Mouse (Mus musculus): ENCODE measurements around the gene Lrrtm4.

The Lrrtm4 gene

DNA sequence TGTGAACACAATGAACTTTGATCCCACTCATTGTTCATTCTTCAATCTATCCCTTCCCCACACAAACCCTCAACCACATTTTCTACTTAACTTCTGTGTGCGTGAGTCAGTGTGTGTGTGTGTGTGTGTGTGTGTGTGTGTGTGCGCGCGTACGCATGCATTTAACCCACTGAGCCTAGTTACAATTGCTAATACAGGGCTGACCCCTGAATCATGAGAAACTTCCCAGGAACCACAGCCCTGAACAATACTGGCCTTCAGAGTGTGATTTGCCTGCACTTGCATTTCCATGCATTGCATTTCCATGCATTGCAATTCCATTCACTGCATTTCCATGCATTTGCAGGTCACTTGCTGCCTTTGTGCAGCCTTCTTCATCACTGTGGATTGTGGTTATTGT lies 701.8 kb downstream of the Lrrtm4 start:
- no peak for DNase-seq (ENCODE audit: low spot score)

DNA sequence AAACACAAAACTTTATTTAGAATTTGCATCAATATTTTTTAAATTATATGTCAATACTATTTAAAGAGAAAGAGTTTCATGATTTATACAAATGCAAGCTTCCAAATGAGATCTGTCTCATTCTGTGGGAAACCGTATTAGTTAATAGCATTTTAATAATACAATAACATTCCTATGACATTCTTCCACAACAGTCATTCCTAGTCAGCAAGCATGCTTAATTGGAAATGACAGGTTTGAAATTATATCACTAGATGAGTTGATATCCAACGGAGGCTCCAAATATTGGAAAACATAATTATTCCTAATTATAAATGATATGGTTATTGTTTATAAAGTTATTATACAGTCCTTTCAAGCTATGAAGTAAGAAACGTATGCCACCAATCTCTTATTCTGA lies 714.7 kb downstream of the Lrrtm4 start:
- DNase-seq (ENCODE audit: low spot score): no peak

DNA sequence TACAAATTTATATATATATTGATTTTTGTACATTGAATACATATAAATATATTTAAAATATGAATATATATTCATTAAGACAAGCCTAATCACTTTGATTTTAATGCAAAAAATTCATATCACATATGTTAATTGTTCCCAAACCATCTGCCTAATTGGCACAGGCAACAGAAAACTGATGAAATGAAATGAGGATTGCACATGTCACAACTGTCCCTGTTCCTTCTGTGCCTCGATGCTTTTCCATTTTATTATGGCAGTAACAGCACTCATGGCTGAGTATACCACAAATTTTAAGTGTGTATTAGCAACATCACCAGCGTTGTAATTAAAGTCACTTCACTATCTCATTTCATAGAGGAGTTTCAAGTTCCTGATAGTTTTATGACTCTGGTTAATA lies 732.1 kb downstream of the Lrrtm4 start:
- no peak for DNase-seq (ENCODE audit: low spot score)

DNA sequence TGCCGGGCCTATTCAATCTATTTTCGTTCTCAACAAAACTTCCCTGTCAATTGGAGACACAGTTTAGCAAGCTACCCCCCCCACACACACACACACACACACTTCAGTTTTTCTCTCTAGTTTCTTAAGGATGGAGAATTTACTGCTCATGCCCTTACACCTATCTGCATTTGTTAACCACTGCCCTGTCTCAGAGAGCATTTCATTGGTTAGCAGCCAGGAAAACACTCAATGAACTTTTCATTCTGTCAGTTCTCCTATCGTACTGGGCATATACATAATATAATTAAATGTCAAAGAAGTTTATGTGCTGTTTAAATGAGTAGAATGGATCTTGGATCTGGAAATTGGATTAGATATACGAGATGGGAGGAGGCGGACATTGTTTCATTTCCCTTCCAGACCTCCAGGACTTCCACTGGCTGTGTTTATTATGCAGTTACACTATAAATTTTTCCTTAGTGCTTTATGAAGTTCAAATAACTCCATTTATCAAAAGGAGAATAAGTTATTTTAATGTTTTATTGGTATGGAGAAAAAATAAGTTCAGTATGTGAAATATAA lies 742.0 kb downstream of the Lrrtm4 start:
- no peak for DNase-seq (ENCODE audit: low spot score)

DNA sequence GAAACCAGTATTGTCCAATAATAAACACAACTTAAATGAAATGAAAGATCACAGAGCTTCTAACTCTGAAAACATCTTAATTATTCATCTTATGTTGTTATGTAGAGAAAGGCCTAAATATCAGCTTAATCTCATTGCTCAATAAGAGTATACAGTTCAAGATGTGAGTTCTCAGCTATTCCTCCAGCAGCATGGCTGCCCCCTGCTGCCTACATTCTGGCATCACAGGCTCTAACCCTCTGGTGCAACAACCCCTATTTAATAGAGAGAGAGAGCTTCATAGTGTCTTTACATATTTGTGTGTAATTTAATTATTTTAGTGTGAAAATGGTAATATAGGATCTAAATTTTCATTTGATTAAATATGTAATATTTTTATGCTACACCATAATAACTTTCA lies 767.6 kb downstream of the Lrrtm4 start:
- DNase-seq (ENCODE audit: low spot score): no peak

DNA sequence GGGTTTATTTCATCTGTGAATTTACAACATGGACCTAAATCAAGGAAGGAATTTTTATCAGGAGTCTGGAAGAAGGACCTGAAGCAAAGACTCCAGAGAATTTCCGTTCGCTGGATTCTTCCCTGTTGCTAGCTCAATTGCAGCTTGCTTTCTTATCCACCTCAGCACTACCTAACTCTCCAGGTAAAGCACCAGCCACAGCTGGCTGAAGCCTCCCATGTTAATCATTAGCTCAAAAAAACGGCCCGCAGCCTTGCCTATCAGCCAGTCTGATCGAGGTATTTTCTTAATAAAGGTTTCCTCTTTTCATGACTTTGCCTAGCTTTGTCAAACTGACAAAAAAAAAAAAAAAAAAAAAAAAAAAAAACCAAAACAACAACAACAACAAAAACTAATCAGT lies 805.1 kb downstream of the Lrrtm4 start:
- no peak for DNase-seq (ENCODE audit: low spot score)

DNA sequence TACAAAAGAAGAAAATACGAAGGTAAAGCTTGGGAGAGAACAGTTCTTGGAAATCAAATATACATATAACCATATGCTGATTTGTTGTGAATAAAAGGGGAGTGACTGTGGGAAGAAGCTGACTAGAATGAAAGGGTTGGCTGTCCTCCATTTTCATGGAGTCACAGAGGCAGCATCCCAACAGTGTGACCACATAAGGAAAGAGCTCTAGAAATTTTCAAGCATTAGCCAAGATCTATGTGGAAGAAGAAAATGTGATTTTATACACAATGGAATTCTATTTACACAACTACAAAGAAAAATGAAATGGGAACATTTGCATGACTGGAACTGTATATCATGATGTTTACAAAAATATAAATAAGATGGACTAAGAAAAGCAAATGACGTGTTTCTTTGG lies 821.1 kb downstream of the Lrrtm4 start:
- no peak for DNase-seq (ENCODE audit: low spot score)

DNA sequence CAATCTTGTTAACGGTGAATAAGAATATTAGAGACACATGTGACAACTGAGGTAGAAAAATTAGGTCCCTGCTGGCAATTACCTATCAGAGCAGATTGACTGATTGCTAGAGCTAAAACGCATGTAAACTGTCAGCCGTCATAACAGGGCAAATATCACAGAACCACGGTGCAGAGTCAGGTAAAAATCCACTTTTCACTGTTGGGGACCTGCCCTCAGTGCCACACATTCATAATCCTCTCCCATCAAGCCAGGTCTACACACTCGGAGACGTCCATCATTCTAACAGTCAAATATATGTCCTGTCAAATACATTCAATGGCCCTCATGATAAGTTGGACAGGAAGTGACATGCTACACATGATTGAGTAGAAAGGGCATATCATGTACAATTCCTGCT lies 826.6 kb downstream of the Lrrtm4 start:
- DNase-seq (ENCODE audit: low spot score): no peak

DNA sequence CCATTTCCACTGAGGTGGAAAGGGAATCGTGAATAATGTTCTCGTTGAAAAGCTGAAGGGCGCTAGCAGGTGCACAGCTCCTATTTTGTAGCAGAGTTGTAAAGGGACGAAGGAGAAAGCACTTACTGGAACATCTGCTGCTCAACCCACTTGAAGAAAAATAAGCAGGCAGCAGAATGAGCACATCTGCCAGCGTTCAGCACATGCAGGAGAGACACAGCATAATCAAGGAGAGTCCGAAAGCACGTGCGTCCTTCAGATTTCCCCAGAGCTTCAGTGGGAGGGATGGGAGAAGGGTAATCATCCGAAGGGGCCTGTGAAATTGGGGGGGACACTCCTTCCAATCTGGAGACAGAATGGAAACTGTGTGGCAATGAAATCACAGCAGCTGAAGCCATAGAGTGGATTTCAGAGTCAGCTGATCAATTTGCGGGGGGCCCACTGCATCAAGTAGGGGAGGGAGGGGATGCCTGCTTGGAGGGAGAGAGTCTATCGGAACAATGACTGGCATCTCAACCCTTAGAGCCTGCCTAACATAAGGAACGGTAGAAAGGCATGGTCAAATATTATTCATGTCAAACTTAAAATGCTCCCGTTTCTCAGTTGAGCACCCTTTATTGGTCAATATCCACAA lies 838.4 kb downstream of the Lrrtm4 start:
- DNase-seq (ENCODE audit: low spot score): no peak
